ENCODE assay signal across 7 mouse cellular contexts in the genomic region with DNA sequence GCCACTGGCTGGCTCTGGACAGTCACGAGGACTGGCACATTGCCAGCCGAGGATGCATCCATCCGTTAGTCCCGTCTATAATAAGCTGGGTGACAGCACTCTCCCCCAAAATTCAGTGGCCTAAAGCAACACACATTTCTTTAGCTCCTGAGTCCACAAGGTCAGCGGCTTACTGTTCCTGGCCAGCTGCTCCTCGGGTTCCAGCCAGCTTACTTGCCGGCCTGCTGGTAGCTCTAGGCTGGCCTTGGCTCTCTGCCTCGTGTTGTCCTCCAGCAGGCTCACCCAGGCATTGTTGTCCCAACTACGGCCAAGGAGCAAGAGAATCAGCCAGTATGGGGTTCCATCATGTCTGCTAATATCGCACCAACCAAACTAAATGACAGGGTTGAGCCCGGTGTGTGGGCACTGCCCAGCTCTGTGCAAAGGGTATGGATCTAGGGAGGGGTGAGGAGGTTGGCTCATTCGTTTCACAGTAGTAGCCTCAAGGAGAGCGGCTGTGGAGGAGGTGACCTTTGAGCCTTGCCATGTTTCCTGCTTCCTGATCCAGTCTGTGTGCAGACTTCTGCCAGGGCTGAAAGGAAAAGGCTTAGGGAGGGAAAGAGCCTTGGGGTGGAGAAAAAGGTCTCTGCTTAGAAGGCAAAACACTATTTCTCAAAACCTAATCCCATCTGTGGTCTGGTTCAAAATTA.
DNase-seq lines count a peak whose midpoint lies in the region; ATAC-seq and TF ChIP-seq lines count a peak whose summit lies in the region.

No protein-coding gene starts in this region.

- no peaks in the 10 kb centered on the region for H3K36me3 ChIP-seq in midbrain, embryonic 14.5 days (ENCODE audit: control insufficient read depth, insufficient read depth, low read length)
- H3K36me3 ChIP-seq in midbrain, embryonic 15.5 days (replicated peaks): no peaks in the 10 kb centered on the region
- H3K36me3 ChIP-seq in hindbrain, embryonic 14.5 days (replicated peaks; ENCODE audit: control insufficient read depth, insufficient read depth): no peaks in the 10 kb centered on the region

- no peaks in the 10 kb centered on the region for H3K9me3 ChIP-seq in midbrain, embryonic 14.5 days (ENCODE audit: control insufficient read depth, low read length)
- H3K9me3 ChIP-seq in midbrain, embryonic 15.5 days: no peaks in the 10 kb centered on the region
- no peaks in the 10 kb centered on the region for H3K9me3 ChIP-seq in hindbrain, embryonic 14.5 days (ENCODE audit: control insufficient read depth, low read length)

- no peak for TF ChIP-seq POLR2A in cerebellum, adult 2 months (IDR thresholded peaks at IDR 0.05; ENCODE audit: borderline replicate concordance, insufficient read depth, low read length)

- no peak overlapping the region for H3K4me2 ChIP-seq in midbrain, embryonic 14.5 days (ENCODE audit: low read length)
- no peak overlapping the region for H3K4me2 ChIP-seq in midbrain, embryonic 15.5 days
- no peak overlapping the region for H3K4me2 ChIP-seq in hindbrain, embryonic 14.5 days (replicated peaks)

- no peak overlapping the region for H3K4me3 ChIP-seq in midbrain, embryonic 14.5 days (replicated peaks; ENCODE audit: low read depth, low read length)
- no peak overlapping the region for H3K4me3 ChIP-seq in midbrain, embryonic 15.5 days
- no peak overlapping the region for H3K4me3 ChIP-seq in cerebellum, adult 2 months (replicated peaks; ENCODE audit: insufficient read depth, low read depth, low read length)
- no peak overlapping the region for H3K4me3 ChIP-seq in hindbrain, embryonic 14.5 days (replicated peaks; ENCODE audit: low read length)

- no peaks in the 10 kb centered on the region for H3K27me3 ChIP-seq in midbrain, embryonic 14.5 days (ENCODE audit: control insufficient read depth, insufficient read depth, low read length)
- H3K27me3 ChIP-seq in midbrain, embryonic 15.5 days (replicated peaks): no peaks in the 10 kb centered on the region
- H3K27me3 ChIP-seq in cerebellum, adult 2 months (ENCODE audit: control insufficient read depth, insufficient read depth, low read length): no peaks in the 10 kb centered on the region
- no peaks in the 10 kb centered on the region for H3K27me3 ChIP-seq in hindbrain, embryonic 14.5 days (ENCODE audit: control insufficient read depth, insufficient read depth, low read length)

- 69% methylated on average over 13 of the region's 13 CpGs for WGBS in midbrain, embryonic 14.5 days
- WGBS in midbrain, embryonic 15.5 days: 70% methylated on average over 13 of the region's 13 CpGs
- 4% methylated on average over 13 of the region's 13 CpGs for WGBS in cerebellum, adult 2 months
- WGBS in hindbrain, embryonic 14.5 days: 62% methylated on average over 13 of the region's 13 CpGs

- DNase-seq in midbrain, embryonic 14.5 days: no peak
- DNase-seq in cerebellum, adult 2 months: peak; percentile 74 to 83
- DNase-seq in hindbrain, embryonic 14.5 days (ENCODE audit: low spot score): no peak
- peak; percentile 21 for DNase-seq in ovary, postnatal 14 days (ENCODE audit: low spot score)
- DNase-seq in B cell, adult 2 months: no peak

- no peak for TF ChIP-seq CTCF in cerebellum, adult 2 months (IDR thresholded peaks at IDR 0.05; ENCODE audit: borderline replicate concordance, insufficient read depth, low read depth, low read length)

- no peak overlapping the region for H3K9ac ChIP-seq in midbrain, embryonic 14.5 days (replicated peaks; ENCODE audit: low read length)
- H3K9ac ChIP-seq in midbrain, embryonic 15.5 days: no peak overlapping the region
- 0 out of 2 replicates have a peak overlapping the region, but pooled peaks have one; percentile 18 for H3K9ac ChIP-seq in hindbrain, embryonic 14.5 days

- peak overlapping the region; percentile 14; the same call in 1 of the 2 replicates for H3K27ac ChIP-seq in midbrain, embryonic 14.5 days (replicated peaks; ENCODE audit: low read depth, low read length)
- H3K27ac ChIP-seq in midbrain, embryonic 15.5 days: no peak overlapping the region
- no peak overlapping the region for H3K27ac ChIP-seq in cerebellum, adult 2 months (ENCODE audit: insufficient read depth, low read length)
- H3K27ac ChIP-seq in hindbrain, embryonic 14.5 days: no peak overlapping the region; the same call in 1 of the 2 replicates

- ATAC-seq in midbrain, embryonic 14.5 days (ENCODE audit: low FRiP score, low TSS enrichment): no peak
- no peak for ATAC-seq in midbrain, embryonic 15.5 days (replicated peaks)
- ATAC-seq in hindbrain, embryonic 14.5 days (ENCODE audit: low FRiP score): no peak
- no peak for ATAC-seq in megakaryocyte, adult 5-6 weeks (ENCODE audit: poor library complexity, severe bottlenecking)

- no peaks in the 10 kb centered on the region for H3K4me1 ChIP-seq in midbrain, embryonic 14.5 days (ENCODE audit: control insufficient read depth, insufficient read depth, low read length)
- H3K4me1 ChIP-seq in midbrain, embryonic 15.5 days: 0 out of 2 replicates have a peak, but pooled peaks cover 5% of the 10 kb centered on the region
- H3K4me1 ChIP-seq in cerebellum, adult 2 months (ENCODE audit: control insufficient read depth, insufficient read depth, low read length): peaks cover 14% of the 10 kb centered on the region
- peaks cover 12% of the 10 kb centered on the region; the same call in 1 of the 2 replicates for H3K4me1 ChIP-seq in hindbrain, embryonic 14.5 days (replicated peaks; ENCODE audit: control insufficient read depth, insufficient read depth, low read length)

Comparison
In these comparisons a context has a peak if more than half of its experiments do, and no peak if none do; other contexts are left out.
1. DNase-seq: peak in cerebellum, adult 2 months (2 of 2) and ovary, postnatal 14 days (single experiment); none in midbrain, embryonic 14.5 days (single experiment), hindbrain, embryonic 14.5 days (single experiment) and B cell, adult 2 months (0 of 2).